Mouse (Mus musculus) lung, embryonic 15.5 days (tissue): ENCODE measurements at regions not wholly inside any gene's neighbourhood (a gene's known extent, or its start where the extent isn't known, plus 50 kb on each side); places are given as distances from the start of the nearest gene placed in this dataset.

ENCODE experiments used
- ATAC-seq: fragments of 200-750 bp; cut with Nextera tagmentation; 2 replicates; pipeline ENCODE4 v1.8.0; 2017; ENCODE audit warnings: moderate number of reproducible peaks, borderline replicate concordance; ENCODE audit not compliant: low FRiP score, low TSS enrichment; ENCODE audit errors: extremely low read depth
- H3K27ac ChIP-seq: fragments of 300-500 bp; sonication (generic); 2 replicates; pipeline ENCODE4 v1.5.1; 2015; ENCODE audit warnings: moderate library complexity, mild to moderate bottlenecking, inconsistent platforms
- H3K27me3 ChIP-seq: fragments of 300-500 bp; sonication (generic); 2 replicates; pipeline ENCODE4 v1.6.1; 2015; ENCODE audit warnings: inconsistent platforms
- H3K36me3 ChIP-seq: fragments of 300-500 bp; sonication (generic); 2 replicates; pipeline ENCODE4 v1.6.1; 2015; ENCODE audit warnings: inconsistent platforms
- H3K4me1 ChIP-seq: fragments of 300-500 bp; sonication (generic); 2 replicates; pipeline ENCODE4 v1.6.1; 2015; ENCODE audit warnings: inconsistent platforms
- H3K4me2 ChIP-seq: fragments of 300-500 bp; sonication (generic); 2 replicates; pipeline ENCODE4 v1.6.1; 2015; ENCODE audit warnings: inconsistent platforms, mild to moderate bottlenecking, moderate library complexity
- H3K4me3 ChIP-seq: fragments of 300-500 bp; sonication (generic); 2 replicates; pipeline ENCODE4 v1.5.1; 2015; ENCODE audit warnings: mild to moderate bottlenecking, inconsistent platforms
- H3K9ac ChIP-seq: fragments of 300-500 bp; sonication (generic); 2 replicates; pipeline ENCODE4 v1.6.1; 2015; ENCODE audit warnings: inconsistent platforms
- H3K9me3 ChIP-seq: fragments of 300-500 bp; sonication (generic); 2 replicates; pipeline ENCODE4 v1.6.1; 2016; ENCODE audit warnings: inconsistent platforms
- WGBS: fragments of 180-500 bp; shearing (Covaris S2); methylation state at CpG from one replicate; pipeline ENCODE4 v1.1.7; 2015; 5-methylcytosine and 5-hydroxymethylcytosine counted together

DNA sequence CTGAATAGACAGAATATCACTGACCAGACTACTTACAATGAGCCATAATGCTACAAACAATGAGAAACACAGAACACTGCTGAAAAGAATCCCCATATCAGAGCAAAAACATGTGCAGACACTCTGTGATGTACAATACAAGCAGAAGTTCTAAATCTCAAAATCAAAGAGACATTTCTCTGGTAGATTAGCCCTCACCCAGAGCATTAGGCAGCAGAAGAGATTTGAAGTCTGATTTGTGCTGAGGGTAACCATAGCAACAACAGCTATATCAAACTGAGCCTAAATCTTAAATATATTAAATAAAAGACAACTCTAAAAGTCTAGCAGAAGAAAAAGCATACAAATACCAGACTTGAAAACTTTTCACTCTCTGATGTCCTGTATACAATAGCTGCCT lies 691.5 kb downstream of the 1190002N15Rik start:
- Histone ChIP-seq H3K4me1 (no peaks in the 10 kb centered on the region), H3K4me2 (no peak overlapping the region), H3K9ac (no peak overlapping the region), H3K4me3 (no peak overlapping the region), H3K36me3 (no peaks in the 10 kb centered on the region), H3K9me3 (no peaks in the 10 kb centered on the region), H3K27ac (no peak overlapping the region), H3K27me3 (no peaks in the 10 kb centered on the region)
- no peak for ATAC-seq

DNA sequence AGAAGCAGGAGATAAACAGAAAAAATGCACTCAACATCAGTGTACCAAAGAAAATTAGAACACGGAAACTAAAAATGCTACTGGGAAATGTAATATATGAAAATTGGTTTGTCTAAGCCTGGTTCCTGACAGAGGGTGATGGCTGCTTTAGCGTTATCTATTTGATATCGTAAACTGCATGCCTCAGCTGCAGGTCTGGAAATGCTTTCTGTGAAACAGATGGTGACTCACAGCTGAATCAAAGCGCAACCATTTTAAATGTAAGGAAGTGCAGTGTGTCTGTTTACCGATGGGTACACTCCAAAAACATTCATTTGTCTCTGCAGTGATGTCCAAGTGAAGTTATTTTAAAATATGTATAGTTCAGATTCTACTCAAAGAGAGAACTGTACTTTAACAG lies 694.0 kb downstream of the 1190002N15Rik start:
- WGBS, result 74% methylated on average over 5 of the region's 5 CpGs
- no peak overlapping the region for H3K9ac ChIP-seq
- no peak overlapping the region for H3K4me2 ChIP-seq
- H3K4me3 ChIP-seq, result no peak overlapping the region
- no peaks in the 10 kb centered on the region for H3K27me3 ChIP-seq
- H3K9me3 ChIP-seq, result no peaks in the 10 kb centered on the region
- no peak for ATAC-seq
- H3K36me3 ChIP-seq, result no peaks in the 10 kb centered on the region
- H3K4me1 ChIP-seq, result no peaks in the 10 kb centered on the region
- no peak overlapping the region for H3K27ac ChIP-seq
